Mouse (Mus musculus) hindbrain, postnatal 0 days (tissue): ENCODE measurements around the gene Col23a1. TPM values are rescaled to one million over a fixed set of nuclear protein-coding genes. Genes with fewer than 3 reads are reported as not detected.

ENCODE experiments used
- ATAC-seq: fragments of 200-750 bp; cut with Nextera tagmentation; 2 replicates; pipeline ENCODE4 v1.8.0; 2017; ENCODE audit warnings: mild to moderate bottlenecking, moderate TSS enrichment, moderate library complexity
- DNase-seq: peaks from one replicate; pipeline ENCODE4 v3.0.0-alpha.2; 2015; ENCODE audit warnings: low spot score
- H3K27ac ChIP-seq: fragments of 300-500 bp; sonication (generic); 2 replicates; pipeline ENCODE4 v1.5.1; 2014; ENCODE audit warnings: mild to moderate bottlenecking
- H3K27me3 ChIP-seq: fragments of 300-500 bp; sonication (generic); 2 replicates; pipeline ENCODE4 v1.6.1; 2014; ENCODE audit warnings: low read length, mixed read lengths; ENCODE audit not compliant: insufficient read depth
- H3K36me3 ChIP-seq: fragments of 300-500 bp; sonication (generic); 2 replicates; pipeline ENCODE4 v1.6.1; 2014; ENCODE audit warnings: low read length, mixed read lengths; ENCODE audit not compliant: insufficient read depth
- H3K4me1 ChIP-seq: fragments of 300-500 bp; sonication (generic); 2 replicates; pipeline ENCODE4 v1.6.1; 2014; ENCODE audit warnings: antibody characterized with exemption, low read length, mixed read lengths; ENCODE audit not compliant: insufficient read depth
- H3K4me2 ChIP-seq: fragments of 300-500 bp; sonication (generic); 2 replicates; pipeline ENCODE4 v1.6.1; 2014; ENCODE audit warnings: low read depth, mild to moderate bottlenecking, low read length, moderate library complexity, mixed read lengths
- H3K4me3 ChIP-seq: fragments of 300-500 bp; sonication (generic); 2 replicates; pipeline ENCODE4 v1.5.1; 2014; ENCODE audit warnings: low read length
- H3K9ac ChIP-seq: fragments of 300-500 bp; sonication (generic); replicated peaks from 2 replicates; pipeline ENCODE4 v1.6.1; 2014; ENCODE audit warnings: mild to moderate bottlenecking, low read length, moderate library complexity, mixed read lengths
- H3K9me3 ChIP-seq: fragments of 300-500 bp; sonication (generic); 2 replicates; pipeline ENCODE4 v1.6.1; 2016; ENCODE audit warnings: low read length, mixed read lengths
- CTCF ChIP-seq: IDR thresholded peaks from 2 replicates; pipeline ENCODE4 v1.5.1; 2016; ENCODE audit warnings: antibody characterized with exemption, control low read depth, low read depth
- WGBS: fragments of 180-500 bp; shearing (Covaris S2); extraction: QIAGEN DNeasy Blood & Tissue Kit; methylation state at CpG from one replicate; pipeline ENCODE4 v1.1.7; 2014; 5-methylcytosine and 5-hydroxymethylcytosine counted together
- polyA plus RNA-seq: library from polyadenylated mRNA; unstranded; fragments of >200 nt; fragmentation: Nextera tagmentation; extraction: Ambion mirVana; gene quantifications from 2 replicates; pipeline ENCODE4 v1.2.1, GENCODE M21; 2015
- total RNA-seq: library from RNA; depleted of rRNA; stranded (reverse); fragments of >200 nt; gene quantifications from 2 replicates; pipeline ENCODE4 v1.2.3, GENCODE M21; 2014

The Col23a1 gene
- total and polyA plus RNA-seq, 2 experiments from 2014 or later: 9.5 to 17.7 TPM

GRCm38 (mm10) chr11:51468737-51469136 is 179.0 kb downstream of the Col23a1 start:
- Histone ChIP-seq H3K4me1 (peaks cover 7% of the 10 kb centered on the region; the same call in 1 of the 2 replicates), H3K9me3 (no peaks in the 10 kb centered on the region), H3K36me3 (no peaks in the 10 kb centered on the region), H3K27me3 (no peaks in the 10 kb centered on the region), H3K4me3 (no peak overlapping the region), H3K9ac (no peak overlapping the region), H3K27ac (no peak overlapping the region), H3K4me2 (no peak overlapping the region)
- DNase-seq: no peak
- no peak for TF ChIP-seq CTCF
- 70% methylated on average over 6 of the region's 6 CpGs for WGBS
- no peak for ATAC-seq

- Histone ChIP-seq H3K9ac (no peak overlapping the region), H3K27ac (no peak overlapping the region), H3K27me3 (no peaks in the 10 kb centered on the region), H3K4me2 (no peak overlapping the region), H3K4me3 (no peak overlapping the region), H3K4me1 (peaks cover 7% of the 10 kb centered on the region; the same call in 1 of the 2 replicates), H3K9me3 (no peaks in the 10 kb centered on the region), H3K36me3 (no peaks in the 10 kb centered on the region)
- DNase-seq (no peak), ATAC-seq (no peak)
- 82% methylated on average over 13 of the region's 13 CpGs for WGBS
- TF ChIP-seq CTCF: no peak
Measured at GRCm38 (mm10) chr11:51469341-51469831, 179.7 kb downstream of the Col23a1 start.

- Histone ChIP-seq H3K4me2 (peak overlapping the region; percentile 8; the same call in 1 of the 2 replicates), H3K27me3 (no peaks in the 10 kb centered on the region), H3K36me3 (no peaks in the 10 kb centered on the region), H3K4me1 (peaks cover 7% of the 10 kb centered on the region; the same call in 1 of the 2 replicates), H3K9me3 (no peaks in the 10 kb centered on the region), H3K4me3 (no peak overlapping the region), H3K9ac (no peak overlapping the region), H3K27ac (peak overlapping the region; percentile 41; the same call in 1 of the 2 replicates)
- peak; percentile 40 for DNase-seq
- ATAC-seq: peak; percentile 60; the same call in 1 of the 2 replicates
- TF ChIP-seq CTCF: peak; percentile 18; the same call in 1 of the 2 replicates
- WGBS: 38% methylated on average over 17 of the region's 17 CpGs
Measured at GRCm38 (mm10) chr11:51470383-51471144, 180.8 kb downstream of the Col23a1 start.

- Histone ChIP-seq H3K27ac (no peak overlapping the region), H3K4me3 (no peak overlapping the region), H3K9ac (no peak overlapping the region), H3K4me2 (no peak overlapping the region), H3K9me3 (no peaks in the 10 kb centered on the region), H3K27me3 (no peaks in the 10 kb centered on the region), H3K4me1 (peaks cover 7% of the 10 kb centered on the region; the same call in 1 of the 2 replicates), H3K36me3 (no peaks in the 10 kb centered on the region)
- no peak for DNase-seq
- TF ChIP-seq CTCF: no peak
- 79% methylated on average over 2 of the region's 2 CpGs for WGBS
- no peak for ATAC-seq
Measured at GRCm38 (mm10) chr11:51473686-51474085, 184.0 kb downstream of the Col23a1 start.

- no peak overlapping the region for H3K4me3 ChIP-seq
- DNase-seq (no peak), ATAC-seq (no peak)
- H3K4me1 ChIP-seq: no peaks in the 10 kb centered on the region
- no peak overlapping the region for H3K9ac ChIP-seq
- TF ChIP-seq CTCF: no peak
- H3K27me3 ChIP-seq: no peaks in the 10 kb centered on the region
- H3K36me3 ChIP-seq: no peaks in the 10 kb centered on the region
- no peaks in the 10 kb centered on the region for H3K9me3 ChIP-seq
- H3K27ac ChIP-seq: no peak overlapping the region
- WGBS: 47% methylated on average over 4 of the region's 4 CpGs
- no peak overlapping the region for H3K4me2 ChIP-seq
Measured at GRCm38 (mm10) chr11:51476543-51476942, 186.8 kb downstream of the Col23a1 start.

- Histone ChIP-seq H3K4me3 (no peak overlapping the region), H3K9me3 (no peaks in the 10 kb centered on the region), H3K27me3 (no peaks in the 10 kb centered on the region), H3K27ac (peak overlapping the region; percentile 4; the same call in 1 of the 2 replicates), H3K4me2 (no peak overlapping the region), H3K9ac (no peak overlapping the region), H3K36me3 (no peaks in the 10 kb centered on the region), H3K4me1 (no peaks in the 10 kb centered on the region)
- WGBS: 46% methylated on average over 8 of the region's 8 CpGs
- TF ChIP-seq CTCF: no peak
- DNase-seq (peak; percentile 57), ATAC-seq (0 out of 2 replicates have a peak, but pooled peaks have one; percentile 27)
Measured at GRCm38 (mm10) chr11:51477571-51477970, 187.9 kb downstream of the Col23a1 start.

GRCm38 (mm10) chr11:51482251-51482650 is 192.5 kb downstream of the Col23a1 start:
- Histone ChIP-seq H3K4me3 (no peak overlapping the region), H3K9ac (no peak overlapping the region), H3K4me2 (no peak overlapping the region), H3K9me3 (no peaks in the 10 kb centered on the region), H3K27me3 (no peaks in the 10 kb centered on the region), H3K4me1 (no peaks in the 10 kb centered on the region), H3K36me3 (no peaks in the 10 kb centered on the region), H3K27ac (no peak overlapping the region)
- no peak for TF ChIP-seq CTCF
- DNase-seq: no peak
- WGBS: 58% methylated on average over 3 of the region's 3 CpGs
- ATAC-seq: no peak
